Mouse (Mus musculus) lung, adult 2 months (tissue): Measurements from ENCODE around the gene Sh3gl3.

Source experiments
- CTCF ChIP-seq: fragments of 200-500 bp; IDR thresholded peaks from 2 replicates; pipeline ENCODE4 v1.5.1; 2011; ENCODE audit warnings: mild to moderate bottlenecking, low read length, control low read depth; ENCODE audit not compliant: insufficient read depth
- POLR2A ChIP-seq: fragments of 200-500 bp; IDR thresholded peaks from 2 replicates; pipeline ENCODE4 v1.6.1; 2011; ENCODE audit warnings: low read depth, mild to moderate bottlenecking, control low read depth, low read length, borderline replicate concordance; ENCODE audit errors: extremely low read depth

GRCm38 (mm10) chr7:82308398-82308797 lies 134.8 kb downstream of the Sh3gl3 start:
- TF ChIP-seq CTCF: no peak
- no peak for TF ChIP-seq POLR2A
